Mouse (Mus musculus) CH12.LX (cell line): ENCODE results near the gene Col27a1. TPM values are rescaled to one million over a fixed set of nuclear protein-coding genes. Genes with fewer than 3 reads are reported as not detected.

Source experiments
- DNase-seq: peaks from one replicate; pipeline ENCODE4 v3.0.0-alpha.2; 2013; ENCODE audit errors: extremely low read depth
- H3K27ac ChIP-seq: 2 replicates; pipeline ENCODE4 v1.5.1; 2012; ENCODE audit warnings: low read depth, mild to moderate bottlenecking, control low read depth, moderate library complexity; ENCODE audit not compliant: insufficient read depth
- H3K27me3 ChIP-seq: replicated peaks from 2 replicates; pipeline ENCODE3; 2012; ENCODE audit warnings: inconsistent platforms
- H3K36me3 ChIP-seq, 2 experiments: replicated peaks in 1 of 2; 2 replicates each; pipeline versions ENCODE3 to v1.6.1; 2012; ENCODE audit warnings: inconsistent platforms in 1 of 2, low read length in 1 of 2, mild to moderate bottlenecking in 1 of 2, mixed read lengths in 1 of 2, moderate library complexity in 1 of 2; ENCODE audit not compliant: control insufficient read depth in 1 of 2, insufficient read depth in 1 of 2
- H3K4me1 ChIP-seq, 2 experiments: 2 replicates each; pipeline ENCODE4 v1.6.1; 2012; ENCODE audit warnings: inconsistent platforms in 1 of 2, moderate library complexity in 1 of 2; ENCODE audit not compliant: insufficient read depth in 2 of 2, control insufficient read depth in 1 of 2
- H3K4me2 ChIP-seq: 2 replicates; pipeline ENCODE4 v1.6.1; 2012; ENCODE audit warnings: low read depth, mild to moderate bottlenecking, control low read depth; ENCODE audit not compliant: poor library complexity, insufficient read depth, severe bottlenecking
- H3K4me3 ChIP-seq, 3 experiments: fragments of 150-350 bp in 1 of 3; sonication (generic) in 1 of 3; replicated peaks in 1 of 3; 2 replicates each; pipeline versions ENCODE3 to v1.5.1; 2011 to 2012; ENCODE audit warnings: low read depth in 2 of 3, low read length in 2 of 3, mild to moderate bottlenecking in 2 of 3, moderate library complexity in 2 of 3, control low read depth in 1 of 3, improper control_type of control experiment in 1 of 3, inconsistent platforms in 1 of 3, mixed read lengths in 1 of 3; ENCODE audit not compliant: poor library complexity in 1 of 3
- H3K79me2 ChIP-seq: replicated peaks from 2 replicates; pipeline ENCODE4 v1.6.1; 2012; ENCODE audit warnings: mild to moderate bottlenecking, moderate library complexity; ENCODE audit not compliant: control insufficient read depth, poor library complexity, insufficient read depth, severe bottlenecking; ENCODE audit errors: extremely low read depth
- H3K9ac ChIP-seq: 2 replicates; pipeline ENCODE4 v1.6.1; 2012; ENCODE audit warnings: low read depth, mild to moderate bottlenecking, control low read depth, moderate library complexity; ENCODE audit not compliant: insufficient read depth
- H3K9me3 ChIP-seq: replicated peaks from 2 replicates; pipeline ENCODE3; 2012; ENCODE audit warnings: low read length, inconsistent platforms, mixed read lengths
- CTCF ChIP-seq, 2 experiments: IDR thresholded peaks in 1 of 2; conservative IDR thresholded peaks in 1 of 2; 2 replicates each; pipeline ENCODE4 v1.5.1; 2011 to 2012; ENCODE audit warnings: low read depth in 2 of 2, low read length in 2 of 2, improper control_type of control experiment in 1 of 2, inconsistent platforms in 1 of 2, mild to moderate bottlenecking in 1 of 2, moderate library complexity in 1 of 2
- ELF1 ChIP-seq: IDR thresholded peaks from 2 replicates; pipeline ENCODE4 v1.6.1; 2014; ENCODE audit warnings: low read depth, mild to moderate bottlenecking, inconsistent platforms, low read length, improper control_type of control experiment
- ETS1 ChIP-seq: conservative IDR thresholded peaks from 2 replicates; pipeline ENCODE4 v1.6.1; 2012; ENCODE audit warnings: low read depth, mild to moderate bottlenecking, inconsistent platforms, low read length, improper control_type of control experiment, moderate library complexity
- GABPA ChIP-seq: IDR thresholded peaks from 2 replicates; pipeline ENCODE4 v1.6.1; 2012; ENCODE audit warnings: low read depth, low read length, improper control_type of control experiment, inconsistent platforms; ENCODE audit not compliant: insufficient replicate concordance
- JUN ChIP-seq: IDR thresholded peaks from 2 replicates; pipeline ENCODE4 v1.6.1; 2011; ENCODE audit warnings: low read depth, mild to moderate bottlenecking, low read length, improper control_type of control experiment, moderate library complexity; ENCODE audit not compliant: insufficient read depth
- JUND ChIP-seq: conservative IDR thresholded peaks from 2 replicates; pipeline ENCODE4 v1.6.1; 2011; ENCODE audit warnings: low read depth, low read length, improper control_type of control experiment
- MAFK ChIP-seq: IDR thresholded peaks from 2 replicates; pipeline ENCODE4 v1.6.1; 2011; ENCODE audit warnings: low read length, improper control_type of control experiment; ENCODE audit not compliant: insufficient replicate concordance
- MAX ChIP-seq: IDR thresholded peaks from 2 replicates; pipeline ENCODE4 v1.6.1; 2011; ENCODE audit warnings: low read length, improper control_type of control experiment
- MEF2A ChIP-seq: IDR thresholded peaks from 2 replicates; pipeline ENCODE4 v1.6.1; 2014; ENCODE audit warnings: low read depth, mild to moderate bottlenecking, inconsistent platforms, low read length, improper control_type of control experiment, borderline replicate concordance
- MXI1 ChIP-seq: IDR thresholded peaks from 2 replicates; pipeline ENCODE4 v1.6.1; 2011; ENCODE audit warnings: mild to moderate bottlenecking, low read depth, low read length, improper control_type of control experiment
- POLR2AphosphoS2 ChIP-seq: IDR thresholded peaks from 2 replicates; pipeline ENCODE4 v1.6.1; 2011; ENCODE audit warnings: low read depth, low read length, improper control_type of control experiment
- RAD21 ChIP-seq: IDR thresholded peaks from 2 replicates; pipeline ENCODE4 v1.6.1; 2011; ENCODE audit warnings: low read depth, mild to moderate bottlenecking, low read length, improper control_type of control experiment, moderate library complexity
- SMC3 ChIP-seq: IDR thresholded peaks from 2 replicates; pipeline ENCODE4 v1.6.1; 2011; ENCODE audit warnings: low read depth, low read length, improper control_type of control experiment
- TCF12 ChIP-seq: IDR thresholded peaks from 2 replicates; pipeline ENCODE4 v1.6.1; 2014; ENCODE audit warnings: low read depth, mild to moderate bottlenecking, inconsistent platforms, low read length, improper control_type of control experiment
- ZMIZ1 ChIP-seq: IDR thresholded peaks from 2 replicates; pipeline ENCODE4 v1.6.1; 2012; ENCODE audit warnings: low read depth, mild to moderate bottlenecking, inconsistent platforms, low read length, improper control_type of control experiment
- ZNF384 ChIP-seq: IDR thresholded peaks from 2 replicates; pipeline ENCODE4 v1.6.1; 2012; ENCODE audit warnings: low read depth, low read length, improper control_type of control experiment, inconsistent platforms
- dilution Hi-C: fragments of 300-500 bp; cut with MboI; formaldehyde crosslinking; loops from 2 replicates; pipeline ENCODE4 v1.14.3; 2020; ENCODE audit warnings: low sequenced_read_pairs; ENCODE audit not compliant: extremely low pct_unique_long_range_greater_than_20kb, extremely low pct_ligation_motif_present
- in situ Hi-C: fragments of 300-500 bp; cut with MboI; formaldehyde crosslinking; loops from 3 replicates; pipeline ENCODE4 v1.14.3; 2019; ENCODE audit warnings: low sequenced_read_pairs, low pct_ligation_motif_present, low pct_unique_long_range_greater_than_20kb, mixed read lengths
- polyA plus RNA-seq: library from polyadenylated mRNA; unstranded; fragments of >175 nt; gene quantifications from 2 replicates; pipeline ENCODE4 v1.2.1, GENCODE M21; 2012; ENCODE audit warnings: low read depth; ENCODE audit not compliant: insufficient read length
- total RNA-seq, 2 experiments: library from RNA; depleted of rRNA; stranded (reverse); fragments of 300-350 nt in 1 of 2; fragments of >200 nt in 1 of 2; gene quantifications; 2 replicates each; pipeline ENCODE4 v1.2.3; 2012 to 2014

Col27a1 gene
- total and polyA plus RNA-seq, 3 experiments = 0.04 to 0.05 TPM; not detected in 1

DNA sequence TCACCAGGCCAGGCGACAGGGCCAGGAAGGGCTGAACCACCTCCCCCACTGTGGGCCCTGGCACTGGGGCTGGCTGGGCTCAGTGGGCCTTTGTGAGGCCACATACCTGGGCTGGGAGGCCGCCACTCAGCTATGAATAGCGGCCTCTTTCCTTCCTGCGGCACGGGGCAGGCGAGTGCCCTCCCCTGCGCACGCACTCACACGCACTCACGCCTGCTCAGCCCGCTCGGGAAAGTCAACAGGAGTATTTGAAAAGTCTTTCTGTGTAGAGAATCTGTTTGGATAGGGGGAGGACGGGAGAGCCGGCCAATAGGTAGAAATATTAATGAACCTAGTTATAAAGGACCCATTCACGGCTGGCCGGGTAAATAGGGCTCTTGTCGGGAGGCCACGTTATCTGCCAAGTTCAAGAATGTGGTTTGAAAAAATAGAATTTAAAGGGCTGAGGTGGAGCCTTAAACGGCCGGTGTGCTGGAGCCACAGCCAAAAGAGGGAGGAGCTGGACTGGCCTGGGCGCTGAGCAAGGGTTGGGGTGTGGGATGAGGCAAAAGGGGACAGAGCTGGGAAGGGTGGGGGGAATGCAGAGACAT, 27.4 kb upstream of the Col27a1 start:
- dilution Hi-C loops (no loop called here), in situ Hi-C loops (no loop called here)
- Histone ChIP-seq H3K9ac (no peak overlapping the region), H3K27me3 (peaks cover 94% of the 10 kb centered on the region), H3K4me1 (peaks cover 0 to 5% of the 10 kb centered on the region in 2 experiments; a peak in 1 of 4 replicates), H3K27ac (no peak overlapping the region), H3K4me3 (no peak overlapping the region), H3K36me3 (no peaks in the 10 kb centered on the region), H3K79me2 (no peaks in the 10 kb centered on the region), H3K9me3 (no peaks in the 10 kb centered on the region), H3K4me2 (no peak overlapping the region)
- TF ChIP-seq RAD21 = no peak
- DNase-seq = no peak

DNA sequence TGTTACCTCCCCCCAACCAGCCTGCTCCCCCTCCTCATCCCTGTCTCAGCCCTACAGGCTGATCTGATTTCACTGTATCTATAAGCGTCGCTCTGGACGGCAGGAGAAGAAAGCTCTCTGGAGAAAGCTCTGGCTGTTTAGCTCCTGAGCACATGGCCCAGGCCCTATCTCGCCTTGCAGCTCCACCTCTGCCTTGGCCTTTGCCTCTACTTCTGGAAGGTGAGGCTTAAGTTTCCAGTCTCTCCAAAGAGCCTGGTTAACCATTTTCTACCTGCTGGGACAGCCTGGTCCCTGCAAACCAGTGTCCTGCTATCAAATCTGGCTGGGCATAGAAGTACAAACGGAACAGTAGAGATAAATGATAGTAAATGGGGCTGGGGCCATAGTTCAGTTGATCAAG, 22.2 kb upstream of the Col27a1 start:
- TF ChIP-seq RAD21 (no peak), ETS1 (no peak), ELF1 (no peak), CTCF (conservative IDR thresholded peaks at IDR 0.05 in 1 of 2, IDR thresholded peaks at IDR 0.05 in 1 of 2; ENCODE audit: low read depth in 2 of 2, low read length in 2 of 2) (no peak), MAFK (no peak), ZNF384 (no peak), JUN (no peak), MEF2A (no peak), SMC3 (no peak), JUND (no peak), ZMIZ1 (no peak), POLR2AphosphoS2 (no peak), MAX (no peak)
- H3K79me2 ChIP-seq = no peaks in the 10 kb centered on the region
- no peak overlapping the region for H3K4me3 ChIP-seq
- in situ Hi-C loops = no loop called here
- H3K27ac ChIP-seq = no peak overlapping the region
- no peak overlapping the region for H3K9ac ChIP-seq
- no peaks in the 10 kb centered on the region for H3K4me1 ChIP-seq
- dilution Hi-C loops = no loop called here
- no peaks in the 10 kb centered on the region for H3K36me3 ChIP-seq
- H3K4me2 ChIP-seq = no peak overlapping the region
- no peaks in the 10 kb centered on the region for H3K9me3 ChIP-seq
- no peak for DNase-seq
- peaks cover 91% of the 10 kb centered on the region for H3K27me3 ChIP-seq

- Histone ChIP-seq H3K79me2 (no peaks in the 10 kb centered on the region), H3K4me1 (no peaks in the 10 kb centered on the region), H3K27ac (no peak overlapping the region), H3K9me3 (no peaks in the 10 kb centered on the region), H3K27me3 (peaks cover 87% of the 10 kb centered on the region), H3K4me2 (no peak overlapping the region), H3K9ac (no peak overlapping the region), H3K36me3 (no peaks in the 10 kb centered on the region), H3K4me3 (no peak overlapping the region)
- TF ChIP-seq ZMIZ1 = no peak
- no peak for TF ChIP-seq MXI1
- no peak for TF ChIP-seq RAD21
- no peak for TF ChIP-seq TCF12
- no peak for TF ChIP-seq GABPA
- in situ Hi-C loops = no loop called here
- dilution Hi-C loops = no loop called here
- no peak for DNase-seq
These were observed 19.4 kb upstream of the Col27a1 start for GRCm38 (mm10) chr4:63194366-63194765.
